27 mouse cellular contexts compared by ENCODE assay signal in genomic region chr9:84966558-84967154, GRCm38 (mm10).
DNase-seq lines count a peak whose midpoint lies in the region; ATAC-seq and TF ChIP-seq lines count a peak whose summit lies in the region.
"Had no signal": no experiment of that assay in that cellular context is flagged by ENCODE, and none has a peak within 500 bp of the region (broad histone marks: within the 10 kb centered on the region; RNA-seq: fewer than 3 reads in every experiment).

No protein-coding gene starts in this region.

- no peak for TF ChIP-seq CTCF in embryonic fibroblast, embryonic 13.5 days (IDR thresholded peaks at IDR 0.05; ENCODE audit: borderline replicate concordance, insufficient read depth, low read length)
- no peak for TF ChIP-seq CTCF in heart, postnatal 0 days (IDR thresholded peaks at IDR 0.05; ENCODE audit: low read depth)

- no peaks in the 10 kb centered on the region for H3K9me3 ChIP-seq in heart, embryonic 11.5 days (replicated peaks; ENCODE audit: control insufficient read depth, low read length)
- H3K9me3 ChIP-seq in heart, postnatal 0 days (replicated peaks; ENCODE audit: control insufficient read depth, low read length): no peaks in the 10 kb centered on the region
- H3K9me3 ChIP-seq: embryonic facial prominence, embryonic 12.5 days; forebrain, embryonic 13.5 days; G1E; lung, embryonic 15.5 days; midbrain, embryonic 13.5 days; neural tube, embryonic 12.5 days had no signal

- no peak overlapping the region for H3K9ac ChIP-seq in heart, embryonic 11.5 days (ENCODE audit: low read depth, low read length)
- H3K9ac ChIP-seq in heart, postnatal 0 days (replicated peaks; ENCODE audit: low read depth, low read length): no peak overlapping the region
- H3K9ac ChIP-seq: embryonic facial prominence, embryonic 12.5 days; forebrain, embryonic 13.5 days; hindbrain, embryonic 14.5 days; liver, embryonic 14.5 days; lung, embryonic 15.5 days; midbrain, embryonic 13.5 days; neural tube, embryonic 12.5 days had no signal

- H3K4me3 ChIP-seq in embryonic fibroblast, embryonic 13.5 days (ENCODE audit: insufficient read depth, low read length): no peak overlapping the region
- H3K4me3 ChIP-seq in heart, embryonic 11.5 days (ENCODE audit: low read depth, low read length): no peak overlapping the region
- H3K4me3 ChIP-seq in heart, postnatal 0 days (ENCODE audit: low read depth, low read length): 0 out of 2 replicates have a peak overlapping the region, but pooled peaks have one; percentile 5
- H3K4me3 ChIP-seq: embryonic facial prominence, embryonic 12.5 days; erythroblast, embryonic 14.5 days; forebrain, embryonic 13.5 days; lung, embryonic 15.5 days; megakaryocyte, embryonic 14.5 days; midbrain, embryonic 13.5 days; neural tube, embryonic 12.5 days had no signal

- H3K4me2 ChIP-seq in heart, embryonic 11.5 days: no peak overlapping the region
- peak overlapping the region; percentile 32; the same call in 1 of the 2 replicates for H3K4me2 ChIP-seq in heart, postnatal 0 days (ENCODE audit: low read depth, low read length)
- H3K4me2 ChIP-seq: embryonic facial prominence, embryonic 12.5 days; forebrain, embryonic 13.5 days; hindbrain, embryonic 14.5 days; lung, embryonic 15.5 days; midbrain, embryonic 13.5 days; neural tube, embryonic 12.5 days had no signal

- H3K4me1 ChIP-seq in embryonic fibroblast, embryonic 13.5 days (ENCODE audit: control insufficient read depth, insufficient read depth, low read length): no peaks in the 10 kb centered on the region
- no peaks in the 10 kb centered on the region; the same call in 1 of the 2 replicates for H3K4me1 ChIP-seq in heart, embryonic 11.5 days (ENCODE audit: control insufficient read depth, insufficient read depth, low read length)
- peaks cover 5% of the 10 kb centered on the region; the same call in 1 of the 2 replicates for H3K4me1 ChIP-seq in heart, postnatal 0 days (ENCODE audit: control insufficient read depth, insufficient read depth)
- H3K4me1 ChIP-seq: embryonic facial prominence, embryonic 12.5 days; forebrain, embryonic 13.5 days; lung, embryonic 15.5 days; megakaryocyte, embryonic 14.5 days; midbrain, embryonic 13.5 days; neural tube, embryonic 12.5 days had no signal

- peak; percentile 19 for DNase-seq in 3134 (ENCODE audit: extremely low read depth, insufficient read length, low spot score)
- DNase-seq in heart, postnatal 0 days (ENCODE audit: low spot score): peak; percentile 81
- no peak for DNase-seq in kidney, postnatal 10 days
- DNase-seq in cerebellum, adult 18-20 months: no peak
- no peak for DNase-seq in urinary bladder, postnatal 4 days (ENCODE audit: low spot score in 2 of 2)
- no peak for DNase-seq in thymus, postnatal 14 days
- DNase-seq: adrenal gland, postnatal 10 days; B cell, adult 2 months; cerebellum, adult 2 months; cerebellum, postnatal 25 days; kidney, adult 18-20 months; lung, postnatal 36 days; thymus, postnatal 36 days had no signal

- no peak for ATAC-seq in heart, embryonic 11.5 days (replicated peaks; ENCODE audit: insufficient number of reproducible peaks, low FRiP score, low TSS enrichment)
- ATAC-seq in heart, postnatal 0 days (ENCODE audit: insufficient read depth, low read depth): peak; percentile 91
- ATAC-seq: forebrain, embryonic 13.5 days; inflammation-experienced regulatory T-cells, adult 6 months; midbrain, embryonic 13.5 days had no signal

- H3K36me3 ChIP-seq in heart, embryonic 11.5 days (ENCODE audit: control insufficient read depth, insufficient read depth, low read length): no peaks in the 10 kb centered on the region
- H3K36me3 ChIP-seq in heart, postnatal 0 days (replicated peaks; ENCODE audit: control insufficient read depth, insufficient read depth, low read length): no peaks in the 10 kb centered on the region
- H3K36me3 ChIP-seq: embryonic facial prominence, embryonic 12.5 days; G1E; lung, embryonic 15.5 days; midbrain, embryonic 13.5 days; neural tube, embryonic 12.5 days had no signal

- TF ChIP-seq EP300 in heart, postnatal 0 days (IDR thresholded peaks at IDR 0.05; ENCODE audit: low read depth): peak; percentile 80

- 74% methylated on average over 11 of the region's 11 CpGs for WGBS in heart, embryonic 11.5 days (ENCODE audit: insufficient replicate concordance)
- WGBS in heart, postnatal 0 days: 53% methylated on average over 11 of the region's 11 CpGs

- no peak for TF ChIP-seq POLR2A in embryonic fibroblast, embryonic 13.5 days (IDR thresholded peaks at IDR 0.05; ENCODE audit: low read depth, low read length)

- H3K27me3 ChIP-seq in heart, embryonic 11.5 days (ENCODE audit: control insufficient read depth, insufficient read depth, low read length): no peaks in the 10 kb centered on the region
- no peaks in the 10 kb centered on the region for H3K27me3 ChIP-seq in heart, postnatal 0 days (ENCODE audit: control insufficient read depth, insufficient read depth, low read length)
- H3K27me3 ChIP-seq: CH12.LX; embryonic facial prominence, embryonic 12.5 days; forebrain, embryonic 13.5 days; lung, embryonic 15.5 days; megakaryocyte, embryonic 14.5 days; midbrain, embryonic 13.5 days; neural tube, embryonic 12.5 days had no signal

- peak overlapping the region; percentile 28; the same call in 1 of the 2 replicates for H3K27ac ChIP-seq in embryonic fibroblast, embryonic 13.5 days (ENCODE audit: insufficient read depth, low read length)
- peak overlapping the region; percentile 77 for H3K27ac ChIP-seq in heart, embryonic 11.5 days (ENCODE audit: low read depth, low read length)
- H3K27ac ChIP-seq in heart, postnatal 0 days (ENCODE audit: low read depth): peak overlapping the region; percentile 87
- H3K27ac ChIP-seq: embryonic facial prominence, embryonic 12.5 days; forebrain, embryonic 13.5 days; hindbrain, embryonic 14.5 days; liver, embryonic 14.5 days; lung, embryonic 15.5 days; midbrain, embryonic 13.5 days; neural tube, embryonic 12.5 days had no signal

Comparison
In these comparisons a context has a peak if more than half of its experiments do, and no peak if none do; other contexts are left out.
1. DNase-seq: peak in 3134 (single experiment) and heart, postnatal 0 days (single experiment); none in kidney, postnatal 10 days (single experiment), cerebellum, adult 18-20 months (0 of 2), urinary bladder, postnatal 4 days (0 of 2) and thymus, postnatal 14 days (single experiment).
2. H3K27ac ChIP-seq: peak in every context shown above with its lines; median percentile 87 in heart, postnatal 0 days; 77 in heart, embryonic 11.5 days; 28 in embryonic fibroblast, embryonic 13.5 days.